Mouse (Mus musculus) liver, embryonic 14.5 days (tissue): Measurements from ENCODE around the gene Herpud1. TPM values are rescaled to one million over a fixed set of nuclear protein-coding genes. Genes with fewer than 3 reads are reported as not detected.

Experiments used
- ATAC-seq: fragments of 200-750 bp; cut with Nextera tagmentation; 2 replicates; pipeline ENCODE4 v1.8.0; 2017; ENCODE audit warnings: moderate number of reproducible peaks, mild to moderate bottlenecking, moderate library complexity; ENCODE audit not compliant: insufficient read depth
- DNase-seq, 3 experiments: peaks; one replicate each; pipeline ENCODE4 v3.0.0-alpha.2; 2012 to 2013; ENCODE audit warnings: low read depth in 3 of 3, low spot score in 3 of 3
- H3K27ac ChIP-seq: fragments of 300-500 bp; sonication (generic); 2 replicates; pipeline ENCODE4 v1.5.1; 2014; ENCODE audit warnings: moderate library complexity, mild to moderate bottlenecking, control low read depth, inconsistent platforms
- H3K27me3 ChIP-seq: fragments of 300-500 bp; sonication (generic); 2 replicates; pipeline ENCODE4 v1.6.1; 2014; ENCODE audit warnings: mild to moderate bottlenecking, low read length, moderate library complexity; ENCODE audit not compliant: control insufficient read depth, insufficient read depth
- H3K36me3 ChIP-seq: fragments of 300-500 bp; sonication (generic); replicated peaks from 2 replicates; pipeline ENCODE4 v1.6.1; 2014; ENCODE audit warnings: low read depth; ENCODE audit not compliant: control insufficient read depth, insufficient read depth
- H3K4me1 ChIP-seq, 2 experiments: fragments of 200-500 bp in 1 of 2; fragments of 300-500 bp in 1 of 2; sonication (generic) in 1 of 2; replicated peaks; 2 replicates each; pipeline ENCODE4 v1.6.1; 2012 to 2014; ENCODE audit warnings: antibody characterized with exemption in 1 of 2, inconsistent platforms in 1 of 2, low read length in 1 of 2; ENCODE audit not compliant: control insufficient read depth in 2 of 2, insufficient read depth in 2 of 2
- H3K4me2 ChIP-seq: fragments of 300-500 bp; sonication (generic); 2 replicates; pipeline ENCODE4 v1.6.1; 2014; ENCODE audit warnings: low read depth, mild to moderate bottlenecking, control low read depth, moderate library complexity
- H3K4me3 ChIP-seq, 2 experiments: fragments of 200-500 bp in 1 of 2; fragments of 300-500 bp in 1 of 2; sonication (generic) in 1 of 2; 2 replicates each; pipeline ENCODE4 v1.5.1; 2012 to 2014; ENCODE audit warnings: low read depth in 2 of 2, low read length in 2 of 2, mild to moderate bottlenecking in 2 of 2, control low read depth in 1 of 2, inconsistent platforms in 1 of 2, moderate library complexity in 1 of 2; ENCODE audit not compliant: insufficient read depth in 1 of 2
- H3K9ac ChIP-seq: fragments of 300-500 bp; sonication (generic); replicated peaks from 2 replicates; pipeline ENCODE4 v1.6.1; 2014; ENCODE audit warnings: mild to moderate bottlenecking, control low read depth, moderate library complexity
- H3K9me3 ChIP-seq: fragments of 300-500 bp; sonication (generic); 2 replicates; pipeline ENCODE4 v1.6.1; 2016; ENCODE audit warnings: low read length, mixed read lengths; ENCODE audit not compliant: control insufficient read depth
- CTCF ChIP-seq: IDR thresholded peaks from 2 replicates; pipeline ENCODE4 v1.5.1; 2016; ENCODE audit warnings: antibody characterized with exemption, low read depth, control low read depth
- EP300 ChIP-seq: IDR thresholded peaks from 2 replicates; pipeline ENCODE4 v1.6.1; 2016; ENCODE audit warnings: antibody characterized with exemption, low read depth
- WGBS: fragments of 180-500 bp; shearing (Covaris S2); extraction: QIAGEN DNeasy Blood & Tissue Kit; methylation state at CpG from one replicate; pipeline ENCODE4 v1.1.7; 2014; ENCODE audit not compliant: insufficient replicate concordance; 5-methylcytosine and 5-hydroxymethylcytosine counted together
- polyA plus RNA-seq, 2 experiments: library from polyadenylated mRNA; depleted of rRNA in 1 of 2; stranded (reverse) in 1 of 2; unstranded in 1 of 2; fragments of >200 nt; fragmentation: Nextera tagmentation in 1 of 2; extraction: Ambion mirVana in 1 of 2; gene quantifications; 2 replicates each; pipeline versions ENCODE4 v1.2.1 to v1.2.3; 2012 to 2014

Gene Herpud1
- polyA plus RNA-seq, 2 experiments = 46.7 to 86.5 TPM

- Histone ChIP-seq H3K4me1 (peaks cover 18 to 31% of the 10 kb centered on the region in 2 experiments), H3K4me3 (no peak overlapping the region), H3K4me2 (peak overlapping the region; percentile 1), H3K27ac (no peak overlapping the region), H3K36me3 (no peaks in the 10 kb centered on the region), H3K9ac (no peak overlapping the region), H3K9me3 (no peaks in the 10 kb centered on the region), H3K27me3 (no peaks in the 10 kb centered on the region)
- ATAC-seq = peak; percentile 61
- TF ChIP-seq CTCF (no peak), EP300 (no peak)
- no peak for DNase-seq
- 66% methylated on average over 11 of the region's 11 CpGs for WGBS
Measured at GRCm38 (mm10) chr8:94377714-94378205, 8.5 kb upstream of the Herpud1 start.

GRCm38 (mm10) chr8:94378763-94379415 is 7.3 kb upstream of the Herpud1 start:
- peaks cover 21 to 37% of the 10 kb centered on the region in 2 experiments for H3K4me1 ChIP-seq
- TF ChIP-seq CTCF = peak; percentile 40
- no peak for TF ChIP-seq EP300
- no peak for DNase-seq
- H3K4me2 ChIP-seq = peak overlapping the region; percentile 8; the same call in 1 of the 2 replicates
- H3K4me3 ChIP-seq = no peak overlapping the region
- no peak for ATAC-seq
- H3K27ac ChIP-seq = no peak overlapping the region
- no peak overlapping the region for H3K9ac ChIP-seq
- no peaks in the 10 kb centered on the region for H3K27me3 ChIP-seq
- no peaks in the 10 kb centered on the region for H3K36me3 ChIP-seq
- 72% methylated on average over 15 of the region's 15 CpGs for whole genome bisulfite sequencing
- H3K9me3 ChIP-seq = no peaks in the 10 kb centered on the region

- TF ChIP-seq CTCF = no peak
- no peak for TF ChIP-seq EP300
- Histone ChIP-seq H3K4me3 (no peak overlapping the region), H3K9me3 (no peaks in the 10 kb centered on the region), H3K4me2 (no peak overlapping the region), H3K36me3 (no peaks in the 10 kb centered on the region), H3K4me1 (peaks cover 27 to 44% of the 10 kb centered on the region in 2 experiments), H3K27me3 (no peaks in the 10 kb centered on the region), H3K9ac (no peak overlapping the region), H3K27ac (no peak overlapping the region)
- ATAC-seq = no peak
- DNase-seq = no peak
- 74% methylated on average over 9 of the region's 9 CpGs for WGBS
Measured at GRCm38 (mm10) chr8:94379686-94380085, 6.6 kb upstream of the Herpud1 start.

- peak overlapping the region; percentile 40 for H3K4me2 ChIP-seq
- 40% methylated on average over 7 of the region's 7 CpGs for WGBS
- peaks cover 8% of the 10 kb centered on the region for H3K36me3 ChIP-seq
- no peaks in the 10 kb centered on the region for H3K9me3 ChIP-seq
- H3K4me1 ChIP-seq = peaks cover 24 to 31% of the 10 kb centered on the region in 2 experiments
- no peak overlapping the region; a peak in 1 of 4 replicates for H3K4me3 ChIP-seq
- H3K9ac ChIP-seq = no peak overlapping the region
- H3K27ac ChIP-seq = no peak overlapping the region
- DNase-seq (no peak), ATAC-seq (no peak)
- no peak for TF ChIP-seq CTCF
- peak; percentile 47; the same call in 1 of the 2 replicates for TF ChIP-seq EP300
- H3K27me3 ChIP-seq = no peaks in the 10 kb centered on the region
Measured at GRCm38 (mm10) chr8:94384166-94384565, 2.1 kb upstream of the Herpud1 start.

- Histone ChIP-seq H3K4me1 (peaks cover 24 to 31% of the 10 kb centered on the region in 2 experiments), H3K9me3 (no peaks in the 10 kb centered on the region), H3K4me3 (peak overlapping the region; percentile 65 to 94), H3K27ac (peak overlapping the region; percentile 57), H3K9ac (peak overlapping the region; percentile 87), H3K4me2 (peak overlapping the region; percentile 99), H3K36me3 (peaks cover 22% of the 10 kb centered on the region), H3K27me3 (no peaks in the 10 kb centered on the region)
- TF ChIP-seq EP300 (no peak), CTCF (no peak)
- WGBS = 27% methylated on average over 20 of the region's 20 CpGs
- peak; percentile 3; the same call in 1 of the 2 replicates for ATAC-seq
- DNase-seq = no peak
Measured at GRCm38 (mm10) chr8:94385506-94386213, 578 bp upstream of the Herpud1 start.
